Mouse (Mus musculus): ENCODE measurements around the gene Prl5a1.

Prl5a1 gene

GRCm38 (mm10) chr13:28142184-28142583 lies at the start of gene Prl5a1:
Prl5a1 (plus strand) TSS chr13:28142484.
- no peak for DNase-seq

DNA sequence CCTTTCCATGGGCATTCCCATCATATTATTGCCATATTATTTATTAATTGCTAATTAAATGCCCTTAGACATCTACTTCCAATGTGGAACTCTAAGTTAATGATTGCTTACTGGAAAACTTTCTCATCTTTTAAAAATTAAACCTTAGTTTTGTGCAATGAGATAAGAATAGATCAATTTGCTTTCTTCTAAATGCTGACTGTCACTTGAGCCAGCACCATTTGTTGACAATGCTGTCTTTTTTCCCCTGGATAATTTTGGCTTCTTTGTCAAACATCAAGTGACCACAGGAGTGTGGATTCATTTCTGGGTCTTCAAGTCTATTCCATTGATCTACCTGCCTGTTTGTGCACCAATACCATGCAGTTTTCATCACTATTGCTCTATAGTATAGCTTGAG lies 46.1 kb upstream of the Prl5a1 start:
- DNase-seq: no peak

- DNase-seq: no peak
Measured at GRCm38 (mm10) chr13:28108536-28108935, 33.7 kb upstream of the Prl5a1 start.

- no peak for DNase-seq
Measured at GRCm38 (mm10) chr13:28132781-28133180, 9.5 kb upstream of the Prl5a1 start.

DNA sequence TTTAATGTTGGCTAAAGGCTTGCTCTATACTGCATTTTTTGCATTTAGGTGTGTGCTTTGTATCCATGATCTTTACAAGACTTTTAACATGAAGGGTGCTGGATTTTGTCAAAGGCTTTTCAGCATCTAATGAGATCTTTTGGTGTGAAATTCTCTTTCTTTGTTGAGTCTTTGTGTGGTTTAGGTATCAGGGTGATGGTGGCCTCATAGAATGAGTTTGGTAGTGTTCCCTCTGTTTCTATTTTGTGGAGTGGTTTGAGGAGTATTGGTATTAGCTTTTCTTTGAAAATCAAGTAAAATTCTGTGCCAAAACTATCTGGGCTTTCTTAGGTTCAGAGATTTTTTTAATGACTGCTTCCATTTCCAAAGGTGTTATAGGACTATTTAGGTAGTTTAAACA lies 6.5 kb upstream of the Prl5a1 start:
- no peak for DNase-seq
